Mouse (Mus musculus): ENCODE data around the gene Noxo1. TPM values are rescaled to one million over a fixed set of nuclear protein-coding genes. Genes with fewer than 3 reads are reported as not detected.
"Not testable (repeated sequence)": the region's sequence is repeated elsewhere in the genome, so short reads cannot be mapped to it uniquely, and the experiment has no call there.

The Noxo1 gene
- polyA plus RNA-seq, 1 experiment from 2014 or later = 1.0 TPM

- WGBS = 25% methylated on average over 6 of the region's 6 CpGs
Measured at GRCm38 (mm10) chr17:24715556-24715955, 19.5 kb downstream of the Noxo1 start.

GRCm38 (mm10) chr17:24716166-24716682 is 20.2 kb downstream of the Noxo1 start:
- H3K4me3 ChIP-seq = no peak overlapping the region
- 95% methylated on average over 15 of the region's 15 CpGs for WGBS
- H3K9me3 ChIP-seq (replicated peaks) = no peaks in the 10 kb centered on the region
- H3K36me3 ChIP-seq = peaks cover 37% of the 10 kb centered on the region
- no peak for DNase-seq (ENCODE audit: low spot score)
- H3K27ac ChIP-seq (replicated peaks) = no peak overlapping the region
- H3K4me1 ChIP-seq = peaks cover 25% of the 10 kb centered on the region
- no peaks in the 10 kb centered on the region for H3K27me3 ChIP-seq (ENCODE audit: low read depth, poor library complexity, severe bottlenecking)

More at GRCm38 (mm10) chr17:24715556-24715955, 19.5 kb downstream of the Noxo1 start:
- Histone ChIP-seq H3K9me3 (replicated peaks) (no peaks in the 10 kb centered on the region), H3K27me3 (ENCODE audit: low read depth, poor library complexity, severe bottlenecking) (no peaks in the 10 kb centered on the region), H3K4me3 (no peak overlapping the region), H3K36me3 (peaks cover 31% of the 10 kb centered on the region), H3K27ac (replicated peaks) (no peak overlapping the region), H3K4me1 (peaks cover 20% of the 10 kb centered on the region)
- DNase-seq (ENCODE audit: low spot score) = no peak

GRCm38 (mm10) chr17:24717943-24718342 is 21.9 kb downstream of the Noxo1 start, which contains the start of the genes Rnf151 and Rps2:
Rnf151 (minus strand) TSS chr17:24718063.
Rps2 (plus strand) TSS chr17:24718116.
- Histone ChIP-seq H3K36me3 (peaks cover 52% of the 10 kb centered on the region), H3K9me3 (replicated peaks) (no peaks in the 10 kb centered on the region), H3K4me1 (peaks cover 42% of the 10 kb centered on the region), H3K27me3 (ENCODE audit: low read depth, poor library complexity, severe bottlenecking) (no peaks in the 10 kb centered on the region), H3K4me3 (peak within 1 kb of the TSS; percentile 77), H3K27ac (replicated peaks) (no peak within 1 kb of the TSS)
- DNase-seq (ENCODE audit: low spot score) = no peak
- WGBS = 88% methylated on average over 4 of the region's 4 CpGs

- Histone ChIP-seq H3K36me3 (peaks cover 52% of the 10 kb centered on the region), H3K27ac (replicated peaks) (peak overlapping the region; percentile 94), H3K4me3 (peak overlapping the region; percentile 77), H3K4me1 (peaks cover 52% of the 10 kb centered on the region)
- not testable (repeated sequence) for H3K9me3 ChIP-seq (replicated peaks); H3K27me3 ChIP-seq (ENCODE audit: low read depth, poor library complexity, severe bottlenecking); DNase-seq (ENCODE audit: low spot score)
- 67% methylated on average over 5 of the region's 5 CpGs for WGBS
Measured at GRCm38 (mm10) chr17:24718938-24719337, 22.9 kb downstream of the Noxo1 start.

- Histone ChIP-seq H3K9me3 (replicated peaks) (no peaks in the 10 kb centered on the region), H3K27ac (replicated peaks) (peak overlapping the region; percentile 94), H3K27me3 (ENCODE audit: low read depth, poor library complexity, severe bottlenecking) (no peaks in the 10 kb centered on the region), H3K36me3 (peaks cover 52% of the 10 kb centered on the region), H3K4me3 (peak overlapping the region; percentile 77), H3K4me1 (peaks cover 55% of the 10 kb centered on the region)
- WGBS = under 1% methylated on average over 61 of the region's 61 CpGs
- DNase-seq (ENCODE audit: low spot score) = peak; percentile 99
Measured at GRCm38 (mm10) chr17:24719494-24720222, 23.6 kb downstream of the Noxo1 start.

- 3% methylated on average over 11 of the region's 11 CpGs for WGBS
- H3K36me3 ChIP-seq = peaks cover 52% of the 10 kb centered on the region
- peak overlapping the region; percentile 77 for H3K4me3 ChIP-seq
- H3K27ac ChIP-seq (replicated peaks) = peak overlapping the region; percentile 94
- not testable (repeated sequence) for H3K27me3 ChIP-seq (ENCODE audit: low read depth, poor library complexity, severe bottlenecking); H3K9me3 ChIP-seq (replicated peaks); DNase-seq (ENCODE audit: low spot score)
- H3K4me1 ChIP-seq = peaks cover 55% of the 10 kb centered on the region
Measured at GRCm38 (mm10) chr17:24720616-24721015, 24.6 kb downstream of the Noxo1 start.

GRCm38 (mm10) chr17:24721383-24721955 is 25.4 kb downstream of the Noxo1 start:
- DNase-seq (ENCODE audit: low spot score); H3K27me3 ChIP-seq (ENCODE audit: low read depth, poor library complexity, severe bottlenecking); H3K27ac ChIP-seq (replicated peaks); H3K9me3 ChIP-seq (replicated peaks): not testable (repeated sequence)
- Histone ChIP-seq H3K4me1 (peaks cover 47% of the 10 kb centered on the region), H3K4me3 (peak overlapping the region; percentile 77), H3K36me3 (peaks cover 43% of the 10 kb centered on the region)
- 71% methylated on average over 7 of the region's 7 CpGs for WGBS

- H3K4me1 ChIP-seq = peaks cover 47% of the 10 kb centered on the region
- no peaks in the 10 kb centered on the region for H3K27me3 ChIP-seq (ENCODE audit: low read depth, poor library complexity, severe bottlenecking)
- peak overlapping the region; percentile 77 for H3K4me3 ChIP-seq
- DNase-seq (ENCODE audit: low spot score) = no peak
- H3K36me3 ChIP-seq = peaks cover 35% of the 10 kb centered on the region
- H3K9me3 ChIP-seq (replicated peaks) = no peaks in the 10 kb centered on the region
- no peak overlapping the region for H3K27ac ChIP-seq (replicated peaks)
- 46% methylated on average over 13 of the region's 13 CpGs for WGBS
Measured at GRCm38 (mm10) chr17:24722220-24722924, 26.3 kb downstream of the Noxo1 start.

- H3K4me3 ChIP-seq = peak overlapping the region; percentile 77
- no peak for DNase-seq (ENCODE audit: low spot score)
- no peaks in the 10 kb centered on the region for H3K9me3 ChIP-seq (replicated peaks)
- H3K4me1 ChIP-seq = peaks cover 43% of the 10 kb centered on the region
- H3K27me3 ChIP-seq (ENCODE audit: low read depth, poor library complexity, severe bottlenecking) = no peaks in the 10 kb centered on the region
- peaks cover 26% of the 10 kb centered on the region for H3K36me3 ChIP-seq
- H3K27ac ChIP-seq (replicated peaks) = peak overlapping the region; percentile 86
- 6% methylated on average over 12 of the region's 12 CpGs for WGBS
Measured at GRCm38 (mm10) chr17:24723122-24723880, 27.3 kb downstream of the Noxo1 start.

GRCm38 (mm10) chr17:24723881-24724180 is 27.8 kb downstream of the Noxo1 start:
- 0% methylated on average over 15 of the region's 15 CpGs for WGBS
- peak overlapping the region; percentile 86 for H3K27ac ChIP-seq (replicated peaks)
- peak; percentile 47 for DNase-seq (ENCODE audit: low spot score)
- H3K27me3 ChIP-seq (ENCODE audit: low read depth, poor library complexity, severe bottlenecking) = no peaks in the 10 kb centered on the region
- H3K36me3 ChIP-seq = peaks cover 21% of the 10 kb centered on the region
- H3K4me3 ChIP-seq = peak overlapping the region; percentile 77
- peaks cover 38% of the 10 kb centered on the region for H3K4me1 ChIP-seq
- H3K9me3 ChIP-seq (replicated peaks) = no peaks in the 10 kb centered on the region

- H3K36me3 ChIP-seq = peaks cover 21% of the 10 kb centered on the region
- H3K4me3 ChIP-seq = peak within 1 kb of the TSS; percentile 77
- DNase-seq (ENCODE audit: low spot score) = peak; percentile 97
- H3K27ac ChIP-seq (replicated peaks) = peak within 1 kb of the TSS; percentile 86
- no peaks in the 10 kb centered on the region for H3K27me3 ChIP-seq (ENCODE audit: low read depth, poor library complexity, severe bottlenecking)
- WGBS = under 1% methylated on average over 30 of the region's 30 CpGs
- H3K9me3 ChIP-seq (replicated peaks) = no peaks in the 10 kb centered on the region
- peaks cover 35% of the 10 kb centered on the region for H3K4me1 ChIP-seq
Measured at GRCm38 (mm10) chr17:24724184-24724583, 28.1 kb downstream of the Noxo1 start, which contains the start of gene Ndufb10. Ndufb10 (minus strand) TSS chr17:24724478.

All from midbrain, embryonic 10.5 days (tissue).